Mouse (Mus musculus): ENCODE results near the gene Chrm5.

DNA sequence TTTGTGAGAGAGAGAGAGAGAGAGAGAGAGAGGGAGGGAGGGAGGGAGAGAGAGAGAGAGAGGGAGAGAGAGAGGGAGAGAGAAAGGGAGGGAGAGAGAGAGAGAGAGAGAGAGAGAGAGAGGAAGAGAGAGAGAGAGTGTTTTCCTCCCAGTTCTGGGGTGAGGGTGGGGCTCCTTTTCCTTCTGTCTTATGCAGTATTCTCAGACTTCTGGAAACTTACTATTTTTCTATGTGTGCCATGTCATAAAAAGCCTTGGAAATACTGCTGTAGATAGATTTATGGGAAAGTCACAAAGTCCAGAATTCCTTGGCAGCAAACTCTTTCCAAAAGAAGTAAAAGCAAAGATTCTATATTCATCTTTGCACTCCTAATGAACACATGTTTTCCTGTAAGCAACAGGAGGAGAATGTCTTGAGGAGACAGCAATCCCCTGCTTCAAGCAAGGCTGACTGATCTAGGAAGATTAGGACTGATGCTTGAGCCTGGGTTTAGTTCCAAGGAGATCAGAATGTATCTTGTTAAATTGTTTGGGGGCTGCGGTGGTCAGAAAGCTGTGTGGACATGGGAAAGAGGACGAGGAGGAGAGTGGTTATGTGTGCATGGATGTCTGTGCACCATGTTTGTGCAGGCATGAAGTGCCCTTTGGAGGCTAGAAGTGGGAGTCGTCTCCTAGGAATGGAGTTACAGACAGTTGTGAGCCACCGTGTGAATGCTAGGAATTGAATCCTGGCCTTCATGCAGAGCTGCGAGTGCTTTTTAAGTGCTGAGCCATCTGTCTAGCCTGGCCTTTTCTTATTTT, 2.2 kb upstream of the Chrm5 start:
- TF ChIP-seq CTCF (IDR thresholded peaks at IDR 0.05; ENCODE audit: insufficient read depth, low read depth, low read length) = no peak
- TF ChIP-seq POLR2A (IDR thresholded peaks at IDR 0.05; ENCODE audit: insufficient read depth, low read depth, low read length) = no peak

Measured in olfactory bulb, adult 2 months (tissue).